Mouse (Mus musculus) kidney, postnatal 36 days (tissue): ENCODE data around the gene Cyp27a1.

Experiments used
- DNase-seq, 2 experiments: peaks; one replicate each; pipeline ENCODE4 v3.0.0; 2021 to 2022; ENCODE audit warnings: mixed read lengths in 2 of 2

Cyp27a1 gene

GRCm38 (mm10) chr1:74719281-74719680 lies 5.9 kb downstream of the Cyp27a1 start:
- DNase-seq, result no peak

GRCm38 (mm10) chr1:74721657-74722056 lies 8.3 kb downstream of the Cyp27a1 start:
- DNase-seq, result no peak

DNA sequence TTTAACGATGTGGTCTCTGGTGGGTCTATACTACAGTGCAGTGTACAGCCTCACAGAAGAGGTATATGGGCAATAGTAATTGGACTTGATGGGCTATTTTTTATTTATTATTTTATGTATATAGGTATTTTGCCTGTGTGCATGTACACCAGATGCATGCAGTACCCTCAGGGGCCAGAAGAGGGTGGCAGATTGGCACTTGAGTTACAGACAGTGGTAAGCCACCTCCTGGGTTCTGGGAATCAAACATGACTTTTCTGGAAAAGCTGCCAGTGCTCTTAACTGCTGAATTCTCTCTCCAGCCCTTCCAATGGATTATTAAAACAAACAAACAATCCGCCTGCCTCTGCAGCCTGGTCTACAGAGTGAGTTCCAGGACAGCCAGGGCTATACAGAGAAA lies 10.4 kb downstream of the Cyp27a1 start:
- DNase-seq, result peak; percentile 33 to 74

DNA sequence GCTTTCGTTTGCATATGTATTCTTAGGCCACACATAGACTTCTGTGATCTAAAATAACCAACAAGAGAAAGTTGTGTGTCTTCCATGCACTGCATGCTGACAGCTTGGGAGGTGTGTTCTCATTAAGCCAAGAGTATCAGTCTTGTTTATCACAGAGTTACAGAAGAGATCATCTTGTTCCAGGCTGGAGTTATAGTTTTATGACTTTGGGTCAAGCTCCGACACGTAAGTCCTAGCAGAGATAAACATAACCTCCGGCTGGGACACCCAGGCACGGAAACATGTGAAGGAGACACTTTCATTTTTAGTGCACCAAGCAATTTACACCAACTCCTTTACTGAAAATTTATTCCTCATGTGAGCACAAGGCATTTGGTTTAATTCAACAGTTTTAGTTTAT lies 12.7 kb downstream of the Cyp27a1 start:
- peak in 1 of 2 experiments; percentile 41 for DNase-seq

GRCm38 (mm10) chr1:74726674-74727073 lies 13.3 kb downstream of the Cyp27a1 start:
- no peak for DNase-seq

- DNase-seq, result no peak
Observed at GRCm38 (mm10) chr1:74728446-74728845, 15.1 kb downstream of the Cyp27a1 start.

DNA sequence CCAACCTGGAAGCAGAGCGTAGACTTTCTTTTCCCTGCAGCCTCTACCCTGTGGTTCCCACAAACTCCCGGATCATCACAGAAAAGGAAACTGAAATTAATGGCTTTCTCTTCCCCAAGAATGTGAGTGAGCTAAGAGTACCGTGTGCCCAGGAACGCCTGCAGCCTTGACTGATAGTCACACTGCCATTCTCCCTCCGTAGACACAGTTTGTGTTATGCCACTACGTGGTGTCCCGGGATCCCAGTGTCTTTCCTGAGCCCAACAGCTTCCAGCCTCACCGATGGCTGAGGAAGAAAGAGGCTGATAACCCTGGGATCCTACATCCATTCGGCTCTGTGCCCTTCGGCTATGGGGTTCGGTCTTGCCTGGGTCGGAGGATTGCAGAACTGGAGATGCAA lies 23.6 kb downstream of the Cyp27a1 start:
- DNase-seq, result no peak

GRCm38 (mm10) chr1:74737500-74737899 lies 24.1 kb downstream of the Cyp27a1 start:
- no peak for DNase-seq

GRCm38 (mm10) chr1:74740846-74741245 lies 27.5 kb downstream of the Cyp27a1 start:
- DNase-seq, result no peak

GRCm38 (mm10) chr1:74747335-74747734 lies 34.0 kb downstream of the Cyp27a1 start:
- DNase-seq, result no peak

- peak; percentile 65 to 85 for DNase-seq
Observed at GRCm38 (mm10) chr1:74748643-74749271, 35.4 kb downstream of the Cyp27a1 start, which contains the start of gene Prkag3. Gene Prkag3 (minus strand): TSS chr1:74749221.

- DNase-seq, result peak; percentile 77 to 89
Observed at GRCm38 (mm10) chr1:74749301-74749700, 35.9 kb downstream of the Cyp27a1 start.

DNA sequence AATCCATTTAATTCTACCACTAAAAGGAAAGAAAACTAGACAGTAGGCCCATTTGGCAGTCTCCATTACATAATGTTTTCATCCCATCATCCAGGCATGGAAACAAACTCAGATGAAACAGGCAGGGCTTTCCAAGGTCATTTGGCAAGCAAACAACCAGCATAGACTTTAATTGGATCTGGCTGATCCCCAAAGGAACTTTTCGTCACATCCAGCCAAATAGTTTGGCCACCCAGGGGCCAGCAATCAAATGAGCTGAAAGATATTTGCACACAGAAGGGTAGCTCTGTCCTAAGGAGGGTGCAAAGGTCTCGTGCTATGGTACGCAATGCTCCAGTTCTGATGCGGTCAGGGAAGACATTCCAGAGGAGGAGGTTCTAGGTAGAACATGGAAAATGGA lies 37.3 kb downstream of the Cyp27a1 start:
- DNase-seq, result peak; percentile 78 to 93

- DNase-seq, result no peak
Observed at GRCm38 (mm10) chr1:74752150-74752549, 38.8 kb downstream of the Cyp27a1 start.

- no peak for DNase-seq
Observed at GRCm38 (mm10) chr1:74752833-74753232, 39.5 kb downstream of the Cyp27a1 start.

GRCm38 (mm10) chr1:74753266-74753974 lies 40.0 kb downstream of the Cyp27a1 start:
- DNase-seq, result no peak

- peak; percentile 49 to 66 for DNase-seq
Observed at GRCm38 (mm10) chr1:74754175-74754785, 40.9 kb downstream of the Cyp27a1 start.

DNA sequence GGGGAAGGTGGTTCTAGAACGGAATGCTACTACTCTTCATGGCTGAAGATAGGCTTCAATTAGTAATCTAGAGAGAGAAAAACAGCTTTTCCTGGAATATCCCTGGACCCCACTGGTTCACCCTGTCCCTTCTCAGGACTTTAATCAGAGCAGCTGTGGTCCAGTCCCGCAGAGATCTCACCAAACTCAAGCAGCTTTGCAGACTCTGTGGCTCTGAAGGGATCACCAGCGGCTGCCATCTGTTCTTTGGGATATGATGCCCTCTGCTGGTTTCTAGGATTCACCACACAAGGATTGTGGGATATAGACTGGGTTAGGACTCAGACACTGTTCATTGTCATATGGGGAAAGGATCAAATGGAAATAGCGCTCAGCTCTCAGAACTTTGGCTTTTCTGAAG lies 46.4 kb downstream of the Cyp27a1 start:
- peak; percentile 68 to 69 for DNase-seq

- DNase-seq, result peak; percentile 70 to 89
Observed at GRCm38 (mm10) chr1:74763081-74763480, 49.7 kb downstream of the Cyp27a1 start.

- no peak for DNase-seq
Observed at GRCm38 (mm10) chr1:74770727-74771466, 57.5 kb downstream of the Cyp27a1 start.

DNA sequence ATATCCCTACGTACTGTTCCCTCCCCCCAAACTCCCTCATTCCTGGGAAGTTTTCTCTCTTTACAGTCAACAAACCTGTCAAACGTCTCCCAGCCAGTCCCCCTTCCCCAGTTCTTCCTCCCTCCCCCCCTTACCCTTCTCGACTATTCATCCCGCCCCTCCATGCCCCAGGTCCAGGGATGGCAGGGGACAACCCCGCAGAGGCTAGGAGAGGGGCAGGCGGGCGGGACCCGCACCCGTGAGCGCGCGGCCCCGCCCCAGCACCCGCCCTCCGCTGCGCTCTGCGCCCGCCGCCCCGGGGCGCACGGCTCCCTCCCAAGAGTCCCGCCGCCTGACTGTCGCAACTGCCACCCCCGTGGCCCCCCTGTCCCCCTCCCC lies 58.1 kb downstream of the Cyp27a1 start:
- DNase-seq, result no peak

DNA sequence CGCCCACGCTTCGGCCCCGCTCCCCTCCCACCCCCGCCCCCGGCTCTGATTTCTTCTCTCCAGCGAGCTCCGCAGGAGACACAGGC lies 58.3 kb downstream of the Cyp27a1 start, which contains the start of gene Wnt6:
Wnt6 (plus strand) TSS at position 48 of the 86 bp plus-strand sequence.
- no peak for DNase-seq

DNA sequence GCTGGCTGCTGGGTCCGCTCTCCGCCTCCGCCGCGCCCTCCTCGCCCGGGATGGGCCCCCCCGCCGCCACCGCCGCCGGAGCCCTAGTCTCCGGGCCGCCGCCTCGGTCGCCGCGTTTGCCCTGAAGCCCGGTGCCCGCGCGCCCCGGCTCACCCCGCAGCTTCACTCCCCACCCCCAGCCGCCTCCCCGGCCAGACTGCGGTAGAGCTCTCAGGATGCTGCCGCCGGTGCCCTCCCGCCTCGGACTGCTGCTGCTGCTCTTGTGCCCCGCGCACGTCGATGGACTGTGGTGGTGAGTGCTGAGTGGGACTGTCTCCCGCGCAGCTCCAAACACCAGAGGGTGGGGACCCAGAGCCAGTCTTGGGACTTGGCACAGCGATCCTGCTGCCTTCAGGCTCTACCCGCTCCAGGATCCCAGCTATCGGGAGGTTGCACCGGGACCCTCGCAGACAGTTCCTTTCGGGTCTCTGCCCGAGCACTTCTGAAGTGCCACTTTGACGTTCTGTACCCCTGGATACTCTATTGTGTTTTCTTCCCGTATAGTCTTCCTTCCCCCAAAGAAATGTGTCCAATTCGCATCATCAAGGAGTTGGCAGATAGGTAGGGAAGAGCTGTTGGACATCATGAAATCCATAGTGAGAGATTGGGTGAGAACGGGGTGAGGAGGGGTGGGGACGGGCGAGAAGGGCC lies 58.7 kb downstream of the Cyp27a1 start:
- peak in 1 of 2 experiments; percentile 41 for DNase-seq
